Mouse (Mus musculus): ENCODE measurements around the gene Sval3.

Gene Sval3

DNA sequence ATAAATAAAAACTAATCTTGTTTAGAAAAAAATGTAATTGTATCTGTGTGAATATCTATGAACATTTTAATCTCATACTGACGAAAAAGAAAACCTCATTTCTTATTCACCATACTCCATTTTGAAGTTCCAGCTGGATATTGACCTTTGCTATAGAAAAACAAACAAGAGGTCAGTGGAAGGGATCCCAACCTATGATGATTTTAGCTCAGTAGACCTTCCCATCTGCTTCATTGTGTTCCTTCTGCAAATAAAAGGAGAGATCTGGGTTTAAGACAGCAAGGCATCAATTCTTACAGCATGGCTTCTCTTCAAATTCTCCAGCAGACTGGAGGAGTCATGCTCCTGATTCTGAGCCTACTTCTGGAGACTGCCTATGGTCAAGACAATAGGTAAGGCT is at the start of gene Sval3:
TSS of gene Sval3 (plus strand) at position 301 of the 400 bp plus-strand sequence.
- no peak for DNase-seq (ENCODE audit: low spot score in 2 of 2)

GRCm38 (mm10) chr6:41951330-41951729 is 16.6 kb upstream of the Sval3 start, which contains the start of gene Sval1:
Gene Sval1, plus strand, starts transcription at chr6:41951630.
- DNase-seq (ENCODE audit: low spot score in 2 of 2), result no peak

All from right cerebral cortex, adult 2 months (tissue).